In the genomic region with DNA sequence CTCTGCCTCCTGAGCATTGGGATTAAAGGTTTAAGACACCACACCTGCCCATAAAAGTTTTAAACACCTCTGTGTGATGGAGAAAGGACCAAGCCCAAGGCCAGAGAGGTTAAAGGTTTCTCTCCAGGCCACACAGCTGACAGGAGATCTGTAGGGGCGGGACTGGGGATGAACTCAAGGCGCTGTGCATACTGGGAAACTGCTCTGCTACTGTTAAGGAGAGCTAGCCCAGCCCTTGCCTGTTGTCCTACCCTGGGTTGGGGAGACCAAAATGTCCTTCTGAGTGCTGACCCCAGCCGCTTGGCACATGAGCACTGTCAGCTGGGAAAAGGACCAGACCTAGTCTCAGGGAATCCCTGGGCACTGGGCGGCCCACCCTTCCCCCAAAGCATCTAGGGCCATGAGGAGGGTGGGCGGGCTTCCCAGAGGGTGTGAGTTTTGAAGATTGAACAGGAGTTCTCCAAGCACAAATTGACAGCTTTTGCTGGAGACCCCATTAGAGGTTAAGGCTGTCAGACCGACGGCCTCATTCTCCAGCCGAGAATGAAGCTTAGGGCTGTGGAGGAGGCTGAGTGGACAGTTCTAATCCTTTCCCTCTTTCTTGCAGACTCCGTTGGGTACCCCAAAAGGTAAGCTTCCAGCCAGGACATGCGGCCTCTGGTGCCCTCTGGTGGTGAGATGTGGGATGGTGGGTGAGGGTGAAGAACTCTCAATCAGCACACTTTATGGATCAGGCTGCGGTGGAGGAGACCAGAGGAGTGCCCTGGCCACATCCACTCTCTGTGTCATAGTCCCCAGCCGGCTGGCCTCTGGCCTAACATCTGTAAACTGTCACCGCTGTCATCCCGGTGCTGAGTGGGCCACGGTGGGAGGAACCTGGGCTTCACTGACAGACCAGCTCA, we compare ENCODE assay signal across 1 mouse cellular context.
A peak's percentile ranks its signal among the peaks of the same experiment; 100 is the strongest.
TF ChIP-seq lines count a peak whose summit lies in the region.

No protein-coding gene starts in this region.

TF ChIP-seq in MEL, 35 proteins besides CTCF, POLR2A, EP300 and RAD21:
- TF ChIP-seq ELF1 (IDR thresholded peaks at IDR 0.05; ENCODE audit: low read depth, low read length) (0 out of 2 replicates have a peak, but pooled peaks have one; percentile 21), MYC (IDR thresholded peaks at IDR 0.05; ENCODE audit: low read depth, low read length) (0 out of 2 replicates have a peak, but pooled peaks have one; percentile 51), MAZ (IDR thresholded peaks at IDR 0.05; ENCODE audit: low read depth, low read length) (peak; percentile 44; the same call in 1 of the 2 replicates), ZC3H11A (IDR thresholded peaks at IDR 0.05; ENCODE audit: low read depth, low read length) (peak; percentile 93), BHLHE40 (IDR thresholded peaks at IDR 0.05; ENCODE audit: borderline replicate concordance, low read depth, low read length) (0 out of 2 replicates have a peak, but pooled peaks have one; percentile 23), USF2 (IDR thresholded peaks at IDR 0.05; ENCODE audit: borderline replicate concordance in 1 of 2, insufficient read depth in 1 of 2, low read depth in 1 of 2, low read length in 2 of 2) (no peak), CHD1 (IDR thresholded peaks at IDR 0.05; ENCODE audit: low read depth, low read length) (no peak), SIN3A (IDR thresholded peaks at IDR 0.05; ENCODE audit: low read length) (peak; percentile 65), SMC3 (IDR thresholded peaks at IDR 0.05; ENCODE audit: low read depth, low read length) (peak; percentile 96)
TF ChIP-seq in MEL: peak in this region for 7.
